Mouse (Mus musculus) brain, embryonic 14.5 days (tissue): ENCODE data around the gene Pigp.

ENCODE experiments used
- CTCF ChIP-seq: fragments of 200-500 bp; IDR thresholded peaks from 2 replicates; pipeline ENCODE4 v1.5.1; 2012; ENCODE audit warnings: inconsistent platforms, mild to moderate bottlenecking, moderate library complexity, borderline replicate concordance; ENCODE audit not compliant: insufficient read depth, insufficient read length; ENCODE audit errors: extremely low read depth
- POLR2A ChIP-seq: fragments of 200-500 bp; IDR thresholded peaks from 2 replicates; pipeline ENCODE4 v1.6.1; 2012; ENCODE audit warnings: mild to moderate bottlenecking, inconsistent platforms, borderline replicate concordance; ENCODE audit not compliant: poor library complexity, insufficient read depth, insufficient read length, severe bottlenecking; ENCODE audit errors: extremely low read depth

GRCm38 (mm10) chr16:94392299-94392698 is 20.7 kb upstream of the Pigp start:
- TF ChIP-seq CTCF (no peak), POLR2A (no peak)
